In the genomic region with DNA sequence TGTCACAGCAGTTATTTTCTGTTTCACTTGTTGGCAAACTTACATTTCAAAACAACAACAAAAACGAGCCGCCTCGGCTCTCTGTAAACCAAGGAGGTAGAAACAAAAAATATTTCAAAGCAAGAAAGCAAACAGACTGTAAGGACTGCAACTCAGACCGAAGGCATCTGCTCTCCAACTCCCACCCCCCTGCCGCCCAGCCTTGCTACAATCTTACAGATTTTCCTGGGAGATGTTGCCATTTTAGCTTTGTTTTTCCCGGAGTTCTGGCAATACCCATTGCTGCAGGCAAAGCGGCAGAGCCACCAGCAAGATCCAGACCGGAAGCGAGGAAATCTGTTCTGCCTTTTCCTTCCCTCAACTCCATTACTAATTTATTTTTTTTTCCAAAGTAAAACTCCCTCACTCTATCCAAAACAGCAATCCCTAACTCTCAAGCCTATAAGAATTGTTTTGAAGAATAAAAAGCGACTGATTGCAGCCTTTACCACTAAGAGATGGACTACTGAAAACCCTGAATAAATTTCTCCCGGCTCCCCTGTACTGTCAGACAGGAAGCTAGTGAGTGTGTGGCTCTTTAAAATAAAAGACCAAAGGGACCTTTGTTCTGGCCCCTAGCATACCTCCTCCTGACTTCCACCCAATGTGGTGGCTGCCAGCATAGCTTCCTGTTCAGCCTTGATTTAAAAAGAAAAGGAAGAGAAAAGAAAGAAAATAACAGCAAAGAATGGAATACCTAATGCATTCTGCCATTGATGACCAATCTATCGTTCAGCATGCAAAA, we compare ENCODE assay signal across 8 mouse cellular contexts.
DNase-seq lines count a peak whose midpoint lies in the region; ATAC-seq lines count a peak whose summit lies in the region.

No protein-coding gene starts in this region.

- no peaks in the 10 kb centered on the region for H3K27me3 ChIP-seq in heart, embryonic 11.5 days (ENCODE audit: control insufficient read depth, insufficient read depth, low read length)
- no peaks in the 10 kb centered on the region for H3K27me3 ChIP-seq in midbrain, embryonic 15.5 days (replicated peaks)

- no peak overlapping the region for H3K9ac ChIP-seq in heart, embryonic 11.5 days (ENCODE audit: low read depth, low read length)
- peak overlapping the region; percentile 31; the same call in 1 of the 2 replicates for H3K9ac ChIP-seq in midbrain, embryonic 15.5 days

- H3K36me3 ChIP-seq in heart, embryonic 11.5 days (ENCODE audit: control insufficient read depth, insufficient read depth, low read length): no peaks in the 10 kb centered on the region
- no peaks in the 10 kb centered on the region for H3K36me3 ChIP-seq in midbrain, embryonic 15.5 days (replicated peaks)

- ATAC-seq in heart, embryonic 11.5 days (replicated peaks; ENCODE audit: insufficient number of reproducible peaks, low FRiP score, low TSS enrichment): 0 out of 2 replicates have a peak, but pooled peaks have one; percentile 52
- no peak for ATAC-seq in midbrain, embryonic 15.5 days (replicated peaks)
- ATAC-seq in CD4-positive, CD25-positive, alpha-beta regulatory T cell, adult 4 months: no peak

- no peaks in the 10 kb centered on the region for H3K9me3 ChIP-seq in heart, embryonic 11.5 days (replicated peaks; ENCODE audit: control insufficient read depth, low read length)
- no peaks in the 10 kb centered on the region for H3K9me3 ChIP-seq in midbrain, embryonic 15.5 days

- peak; percentile 61 to 69 for DNase-seq in cerebellum, postnatal 10 days
- no peak for DNase-seq in cerebellum, adult 11 months
- peak; percentile 26 for DNase-seq in kidney, postnatal 10 days
- DNase-seq in urinary bladder, postnatal 36 days (ENCODE audit: low spot score in 2 of 2): no peak

- WGBS in heart, embryonic 11.5 days (ENCODE audit: insufficient replicate concordance): 56% methylated on average over 12 of the region's 12 CpGs
- 35% methylated on average over 12 of the region's 12 CpGs for WGBS in midbrain, embryonic 15.5 days

- peak overlapping the region; percentile 29 for H3K27ac ChIP-seq in brown adipose tissue, adult 24 weeks (replicated peaks; ENCODE audit: low read depth, low read length)
- H3K27ac ChIP-seq in heart, embryonic 11.5 days (ENCODE audit: low read depth, low read length): peak overlapping the region; percentile 69
- H3K27ac ChIP-seq in midbrain, embryonic 15.5 days: peak overlapping the region; percentile 61; the same call in 1 of the 2 replicates

- H3K4me2 ChIP-seq in heart, embryonic 11.5 days: peak overlapping the region; percentile 48
- H3K4me2 ChIP-seq in midbrain, embryonic 15.5 days: peak overlapping the region; percentile 42

- no peaks in the 10 kb centered on the region for H3K4me1 ChIP-seq in brown adipose tissue, adult 24 weeks (ENCODE audit: control insufficient read depth, insufficient read depth, insufficient read length, low read length)
- no peaks in the 10 kb centered on the region; the same call in 1 of the 2 replicates for H3K4me1 ChIP-seq in heart, embryonic 11.5 days (ENCODE audit: control insufficient read depth, insufficient read depth, low read length)
- H3K4me1 ChIP-seq in midbrain, embryonic 15.5 days: peaks cover 8% of the 10 kb centered on the region

- H3K4me3 ChIP-seq in brown adipose tissue, adult 24 weeks (ENCODE audit: insufficient read depth, low read depth, low read length): peak overlapping the region; percentile 66
- peak overlapping the region; percentile 1; the same call in 1 of the 2 replicates for H3K4me3 ChIP-seq in heart, embryonic 11.5 days (ENCODE audit: low read depth, low read length)
- H3K4me3 ChIP-seq in midbrain, embryonic 15.5 days: peak overlapping the region; percentile 23

Comparison
In these comparisons a context has a peak if more than half of its experiments do, and no peak if none do; other contexts are left out.
1. DNase-seq: peak in cerebellum, postnatal 10 days (2 of 2) and kidney, postnatal 10 days (single experiment); none in cerebellum, adult 11 months (single experiment) and urinary bladder, postnatal 36 days (0 of 2).
2. H3K4me3 ChIP-seq: peak in every context shown above with its lines; median percentile 66 in brown adipose tissue, adult 24 weeks; 23 in midbrain, embryonic 15.5 days; 1 in heart, embryonic 11.5 days.
3. Peak in every context shown above with its lines, with median percentiles within 50 percentile points of each other: H3K27ac ChIP-seq.